ENCODE assay signal across 9 mouse cellular contexts in the genomic region with DNA sequence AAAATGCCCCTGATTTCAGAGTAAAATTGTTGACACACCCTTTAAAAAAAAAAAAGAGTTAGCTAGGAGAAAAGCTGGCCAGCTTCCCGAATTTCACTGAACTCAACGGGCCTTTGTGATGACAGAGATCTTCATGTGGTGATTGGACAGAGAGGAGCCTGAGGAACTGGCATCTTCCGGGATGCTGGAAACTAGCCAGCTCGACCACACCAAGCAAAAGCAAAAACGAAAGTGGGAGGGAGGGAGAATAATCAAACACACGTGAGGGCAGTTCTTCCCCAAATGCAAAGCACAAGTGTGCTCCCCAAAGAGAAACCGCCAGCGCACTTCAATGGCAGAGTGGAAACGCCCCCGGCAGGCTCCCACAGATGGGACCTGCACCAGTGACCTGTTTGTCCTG. TPM values are rescaled to one million over a fixed set of nuclear protein-coding genes. Genes with fewer than 3 reads are reported as not detected.
DNase-seq lines count a peak whose midpoint lies in the region; ATAC-seq and TF ChIP-seq lines count a peak whose summit lies in the region.
"Had no signal": no experiment of that assay in that cellular context is flagged by ENCODE, and none has a peak within 500 bp of the region (broad histone marks: within the 10 kb centered on the region; RNA-seq: fewer than 3 reads in every experiment).

No protein-coding gene starts in this region.

- ATAC-seq in intestine, postnatal 0 days: no peak
- no peak for ATAC-seq in liver, embryonic 16.5 days (ENCODE audit: low read depth)
- peak; percentile 61; the same call in 1 of the 2 replicates for ATAC-seq in neutrophil, adult 5-6 weeks (ENCODE audit: extremely low read depth, insufficient number of reproducible peaks, low FRiP score, poor library complexity, severe bottlenecking)

- H3K4me1 ChIP-seq in intestine, postnatal 0 days (replicated peaks; ENCODE audit: control insufficient read depth, insufficient read depth, low read length): no peaks in the 10 kb centered on the region; the same call in 1 of the 2 replicates
- no peaks in the 10 kb centered on the region; the same call in none of the 2 replicates for H3K4me1 ChIP-seq in liver, embryonic 16.5 days (ENCODE audit: control insufficient read depth, low read depth, low read length)

- H3K27ac ChIP-seq in intestine, postnatal 0 days (ENCODE audit: low read depth, low read length): no peak overlapping the region
- H3K27ac ChIP-seq in liver, embryonic 16.5 days (ENCODE audit: low read length): no peak overlapping the region
- H3K27ac ChIP-seq: liver, embryonic 14.5 days had no signal

- no peaks in the 10 kb centered on the region for H3K9me3 ChIP-seq in intestine, postnatal 0 days (ENCODE audit: control insufficient read depth)
- H3K9me3 ChIP-seq in liver, embryonic 16.5 days (replicated peaks; ENCODE audit: control insufficient read depth, low read length): no peaks in the 10 kb centered on the region

- H3K4me3 ChIP-seq in intestine, postnatal 0 days (ENCODE audit: low read depth, low read length): no peak overlapping the region; the same call in 1 of the 2 replicates
- peak overlapping the region; percentile 19 for H3K4me3 ChIP-seq in liver, embryonic 16.5 days (ENCODE audit: low read depth, low read length)

- intact Hi-C loops in left cerebral cortex, postnatal 10 days (cut with DNase I): no loop called here

- no peak overlapping the region for H3K9ac ChIP-seq in intestine, postnatal 0 days (ENCODE audit: low read depth, low read length)
- H3K9ac ChIP-seq in liver, embryonic 16.5 days (ENCODE audit: low read depth, low read length): no peak overlapping the region
- H3K9ac ChIP-seq: liver, embryonic 14.5 days had no signal

- peak; percentile 27 to 84 for DNase-seq in left cerebral cortex, postnatal 10 days (ENCODE audit: extremely low spot score in 1 of 2, low spot score in 2 of 2)
- DNase-seq in left cerebral cortex, adult 18-20 months (ENCODE audit: low spot score in 2 of 2): no peak
- peak; percentile 60 to 75 for DNase-seq in adrenal gland, postnatal 36 days
- DNase-seq in heart, adult 11 months: peak; percentile 98
- no peak for DNase-seq in embryo, embryonic 10 days (ENCODE audit: low spot score)

- H3K36me3 ChIP-seq in intestine, postnatal 0 days (ENCODE audit: control insufficient read depth, insufficient read depth): no peaks in the 10 kb centered on the region
- no peaks in the 10 kb centered on the region for H3K36me3 ChIP-seq in liver, embryonic 16.5 days (ENCODE audit: control insufficient read depth, insufficient read depth)

- no peak for TF ChIP-seq CTCF in intestine, postnatal 0 days (IDR thresholded peaks at IDR 0.05; ENCODE audit: low read depth)

- peak overlapping the region; percentile 51 for H3K4me2 ChIP-seq in intestine, postnatal 0 days (replicated peaks; ENCODE audit: low read depth)
- H3K4me2 ChIP-seq in liver, embryonic 16.5 days (ENCODE audit: low read depth, low read length): peak overlapping the region; percentile 24

- H3K27me3 ChIP-seq in intestine, postnatal 0 days (replicated peaks; ENCODE audit: control insufficient read depth, insufficient read depth, low read length): peaks cover 11% of the 10 kb centered on the region; the same call in 1 of the 2 replicates
- peaks cover 16% of the 10 kb centered on the region for H3K27me3 ChIP-seq in liver, embryonic 16.5 days (ENCODE audit: control insufficient read depth, insufficient read depth, low read depth, low read length)

- WGBS in intestine, postnatal 0 days: 41% methylated on average over 10 of the region's 10 CpGs
- 26% methylated on average over 10 of the region's 10 CpGs for WGBS in liver, embryonic 16.5 days (ENCODE audit: insufficient replicate concordance)

RNA-seq across cellular contexts. Expression of a gene that starts 0.8 kb away (rescaled TPM):
- total RNA-seq in left cerebral cortex, postnatal 10 days (2021): 10 to 100 TPM; 17.9 to 18.4 TPM
- 10 to 100 TPM; 12.3 to 18.2 TPM for total RNA-seq in left cerebral cortex, adult 18-20 months (2021)
- total RNA-seq in adrenal gland, postnatal 36 days (2021): 1 to 10 TPM; 3.3 to 7.1 TPM
- 11.0 and 11.4 TPM in 2 replicates for polyA plus RNA-seq in intestine, postnatal 0 days (2015; fragmentation: Nextera tagmentation; extraction: Ambion mirVana)
- 0.45 and 0.55 TPM in 2 replicates for polyA plus RNA-seq in liver, embryonic 16.5 days (2015; fragmentation: Nextera tagmentation; extraction: Ambion mirVana)
- total RNA-seq in neutrophil, adult 5-6 weeks (2017): 0.37 and 0.70 TPM in 2 replicates

RNA-seq across cellular contexts. Expression of a gene that starts 26.7 kb away (rescaled TPM):
- under 1 TPM; 0.75 TPM for total RNA-seq in left cerebral cortex, postnatal 10 days (2021)
- total RNA-seq in left cerebral cortex, adult 18-20 months (2021): 1 to 10 TPM in 1 of 2 experiments, under 1 TPM in 1; 0.86 to 1.3 TPM
- total RNA-seq in adrenal gland, postnatal 36 days (2021): 1 to 10 TPM; 5.0 to 9.0 TPM
- 10.5 TPM in 2 replicates for polyA plus RNA-seq in intestine, postnatal 0 days (2015; fragmentation: Nextera tagmentation; extraction: Ambion mirVana)
- polyA plus RNA-seq in liver, embryonic 16.5 days (2015; fragmentation: Nextera tagmentation; extraction: Ambion mirVana): 15.2 and 17.5 TPM in 2 replicates
- 13.0 and 15.1 TPM in 2 replicates for total RNA-seq in neutrophil, adult 5-6 weeks (2017)

Comparison
In these comparisons a context has a peak if more than half of its experiments do, and no peak if none do; other contexts are left out.
1. DNase-seq: peak in left cerebral cortex, postnatal 10 days (2 of 2), adrenal gland, postnatal 36 days (2 of 2) and heart, adult 11 months (single experiment); none in left cerebral cortex, adult 18-20 months (0 of 2) and embryo, embryonic 10 days (single experiment).